Mouse (Mus musculus) heart, embryonic 16.5 days (tissue): ENCODE results near the gene Ppp2ca. TPM values are rescaled to one million over a fixed set of nuclear protein-coding genes. Genes with fewer than 3 reads are reported as not detected.

ENCODE experiments used
- ATAC-seq: fragments of 200-750 bp; cut with Nextera tagmentation; replicated peaks from 2 replicates; pipeline ENCODE4 v1.8.0; 2017; ENCODE audit warnings: moderate number of reproducible peaks; ENCODE audit not compliant: insufficient read depth, low FRiP score; ENCODE audit errors: extremely low read depth
- H3K27ac ChIP-seq: fragments of 300-500 bp; sonication (generic); 2 replicates; pipeline ENCODE4 v1.5.1; 2014; ENCODE audit warnings: mild to moderate bottlenecking, low read length, control low read depth, moderate library complexity
- H3K27me3 ChIP-seq: fragments of 300-500 bp; sonication (generic); 2 replicates; pipeline ENCODE4 v1.6.1; 2014; ENCODE audit warnings: low read length, mixed read lengths; ENCODE audit not compliant: control insufficient read depth, insufficient read depth
- H3K36me3 ChIP-seq: fragments of 300-500 bp; sonication (generic); 2 replicates; pipeline ENCODE4 v1.6.1; 2014; ENCODE audit not compliant: control insufficient read depth, insufficient read depth
- H3K4me1 ChIP-seq: fragments of 300-500 bp; sonication (generic); 2 replicates; pipeline ENCODE4 v1.6.1; 2014; ENCODE audit warnings: low read length, mixed read lengths; ENCODE audit not compliant: control insufficient read depth, insufficient read depth
- H3K4me2 ChIP-seq: fragments of 300-500 bp; sonication (generic); 2 replicates; pipeline ENCODE4 v1.6.1; 2014; ENCODE audit warnings: low read depth, mild to moderate bottlenecking, control low read depth, low read length
- H3K4me3 ChIP-seq: fragments of 300-500 bp; sonication (generic); 2 replicates; pipeline ENCODE4 v1.5.1; 2014; ENCODE audit warnings: mild to moderate bottlenecking, control low read depth, low read length
- H3K9ac ChIP-seq: fragments of 300-500 bp; sonication (generic); 2 replicates; pipeline ENCODE4 v1.6.1; 2014; ENCODE audit warnings: low read length, control low read depth
- H3K9me3 ChIP-seq: fragments of 300-500 bp; sonication (generic); replicated peaks from 2 replicates; pipeline ENCODE4 v1.6.1; 2016; ENCODE audit warnings: low read length; ENCODE audit not compliant: control insufficient read depth
- WGBS: fragments of 180-500 bp; shearing (Covaris S2); extraction: QIAGEN DNeasy Blood & Tissue Kit; methylation state at CpG from one replicate; pipeline ENCODE4 v1.1.7; 2014; 5-methylcytosine and 5-hydroxymethylcytosine counted together
- polyA plus RNA-seq: library from polyadenylated mRNA; unstranded; fragments of >200 nt; fragmentation: Nextera tagmentation; extraction: Ambion mirVana; gene quantifications from 2 replicates; pipeline ENCODE4 v1.2.1, GENCODE M21; 2015

The Ppp2ca gene
- polyA plus RNA-seq, 1 experiment from 2014 or later: 71.3 TPM

DNA sequence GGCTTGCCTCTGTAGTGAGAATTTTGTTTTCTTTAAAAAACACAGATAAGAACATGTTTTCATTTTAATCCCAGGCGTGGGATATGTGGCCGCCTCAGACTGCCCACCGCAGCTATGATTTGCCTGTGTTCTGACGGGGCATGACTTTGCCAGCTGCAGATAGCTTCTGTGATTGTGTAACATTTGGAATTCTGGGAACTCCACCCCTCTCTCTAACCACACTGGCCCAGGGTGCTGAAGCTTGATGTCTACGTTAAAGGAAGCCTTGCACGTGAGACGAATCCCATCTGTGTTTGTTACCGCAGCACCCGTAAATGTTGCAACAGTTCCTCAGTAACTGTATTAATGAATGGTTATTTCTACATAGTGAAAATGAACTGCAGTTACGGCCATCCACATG lies 26.7 kb upstream of the Ppp2ca start:
- Histone ChIP-seq H3K4me2 (no peak overlapping the region), H3K4me1 (no peaks in the 10 kb centered on the region), H3K27ac (no peak overlapping the region), H3K4me3 (no peak overlapping the region), H3K9me3 (no peaks in the 10 kb centered on the region), H3K36me3 (no peaks in the 10 kb centered on the region), H3K9ac (no peak overlapping the region), H3K27me3 (no peaks in the 10 kb centered on the region)
- no peak for ATAC-seq
- 62% methylated on average over 10 of the region's 10 CpGs for WGBS

GRCm38 (mm10) chr11:52073528-52074170 lies 24.8 kb upstream of the Ppp2ca start:
- H3K27ac ChIP-seq: no peak overlapping the region
- no peaks in the 10 kb centered on the region for H3K36me3 ChIP-seq
- H3K4me2 ChIP-seq: no peak overlapping the region
- 75% methylated on average over 8 of the region's 8 CpGs for WGBS
- H3K9me3 ChIP-seq: no peaks in the 10 kb centered on the region
- H3K27me3 ChIP-seq: no peaks in the 10 kb centered on the region
- no peak overlapping the region for H3K4me3 ChIP-seq
- no peak overlapping the region for H3K9ac ChIP-seq
- no peak for ATAC-seq
- H3K4me1 ChIP-seq: peaks cover 5% of the 10 kb centered on the region

DNA sequence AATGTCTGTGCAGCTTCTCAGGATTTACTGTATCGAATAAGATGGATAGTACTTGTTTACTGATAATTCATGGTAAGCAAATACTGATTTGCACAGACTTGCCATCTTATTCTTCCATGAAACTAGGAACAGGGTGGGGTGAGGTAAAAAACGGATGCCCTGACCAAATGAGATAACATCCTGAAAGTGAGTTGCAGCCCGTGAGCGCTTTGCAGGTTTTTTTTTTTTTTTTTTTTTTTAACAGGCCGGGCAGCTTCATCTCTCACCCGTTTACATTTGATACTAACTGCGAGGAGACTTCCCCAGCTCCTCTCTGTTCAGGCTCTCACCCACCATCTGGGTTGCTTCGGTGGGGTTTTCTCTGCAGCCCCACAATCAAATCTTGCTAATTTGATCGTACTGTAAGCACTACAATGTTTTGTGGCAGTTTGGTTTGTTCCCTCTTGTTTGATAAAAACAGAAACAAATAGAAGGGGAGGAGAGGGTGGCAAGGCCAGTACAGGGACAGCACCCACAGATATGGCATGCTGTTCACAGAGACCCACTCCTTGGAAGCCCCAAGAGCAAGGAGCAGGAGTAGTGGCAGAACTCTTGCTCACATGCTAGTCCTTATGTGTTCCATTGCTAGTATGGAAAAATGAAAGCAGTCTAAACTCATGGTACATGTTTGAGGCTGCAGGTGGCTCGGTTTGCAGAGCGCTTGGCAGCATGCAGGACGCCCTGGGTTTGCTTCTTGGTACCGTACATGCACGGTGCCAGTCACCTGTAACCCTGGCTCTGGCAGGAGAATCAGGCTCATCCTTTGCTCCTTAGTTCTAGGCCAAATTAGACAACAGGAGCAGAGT lies 23.6 kb upstream of the Ppp2ca start:
- H3K9me3 ChIP-seq: no peaks in the 10 kb centered on the region
- no peak overlapping the region for H3K4me2 ChIP-seq
- H3K9ac ChIP-seq: no peak overlapping the region
- no peak overlapping the region for H3K4me3 ChIP-seq
- peak overlapping the region; percentile 22; the same call in 1 of the 2 replicates for H3K27ac ChIP-seq
- H3K36me3 ChIP-seq: no peaks in the 10 kb centered on the region
- WGBS: 51% methylated on average over 14 of the region's 14 CpGs
- H3K27me3 ChIP-seq: no peaks in the 10 kb centered on the region
- no peak for ATAC-seq
- H3K4me1 ChIP-seq: peaks cover 5% of the 10 kb centered on the region

GRCm38 (mm10) chr11:52075794-52076633 lies 22.5 kb upstream of the Ppp2ca start:
- Histone ChIP-seq H3K27me3 (no peaks in the 10 kb centered on the region), H3K4me3 (no peak overlapping the region), H3K36me3 (no peaks in the 10 kb centered on the region), H3K4me1 (peaks cover 9% of the 10 kb centered on the region), H3K27ac (peak overlapping the region; percentile 32; the same call in 1 of the 2 replicates), H3K9me3 (no peaks in the 10 kb centered on the region), H3K4me2 (no peak overlapping the region), H3K9ac (no peak overlapping the region)
- WGBS: 66% methylated on average over 19 of the region's 19 CpGs
- 0 out of 2 replicates have a peak, but pooled peaks have one; percentile 25 for ATAC-seq

DNA sequence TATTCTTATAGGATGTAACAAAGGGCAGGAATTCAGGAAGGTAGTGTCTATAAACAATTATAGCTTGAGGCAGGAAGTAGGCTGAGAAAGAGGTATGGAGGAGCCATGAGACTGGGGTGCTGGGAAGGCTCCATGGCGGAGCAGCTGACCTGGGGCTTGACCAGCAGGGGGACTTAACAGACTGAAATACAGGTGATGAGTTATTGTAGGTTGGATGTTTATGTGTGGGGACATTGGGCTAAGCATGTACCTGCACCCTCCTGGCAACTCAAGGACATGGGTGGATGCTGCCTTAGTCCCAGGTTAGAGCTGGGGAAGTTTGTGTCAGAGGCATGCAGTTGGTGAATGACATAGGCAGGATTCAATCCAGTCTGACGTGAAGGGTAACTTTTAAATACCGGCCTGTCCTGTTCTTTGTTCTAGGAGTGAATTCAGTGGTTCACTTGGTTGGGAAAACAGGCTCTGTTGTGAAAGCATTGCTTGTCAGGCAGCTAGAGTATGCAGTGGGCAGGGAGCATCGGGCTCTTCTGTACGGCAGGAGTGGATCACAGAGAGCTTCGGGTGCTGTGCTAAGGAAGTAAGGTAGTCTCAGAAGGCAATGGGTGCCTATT lies 21.6 kb upstream of the Ppp2ca start:
- Histone ChIP-seq H3K9ac (no peak overlapping the region), H3K4me1 (peaks cover 9% of the 10 kb centered on the region), H3K27me3 (no peaks in the 10 kb centered on the region), H3K4me3 (no peak overlapping the region), H3K27ac (0 out of 2 replicates have a peak overlapping the region, but pooled peaks have one; percentile 16), H3K4me2 (no peak overlapping the region), H3K9me3 (no peaks in the 10 kb centered on the region), H3K36me3 (no peaks in the 10 kb centered on the region)
- WGBS: 78% methylated on average over 6 of the region's 6 CpGs
- no peak for ATAC-seq

GRCm38 (mm10) chr11:52077939-52078338 lies 20.5 kb upstream of the Ppp2ca start:
- peak; percentile 70; the same call in 1 of the 2 replicates for ATAC-seq
- Histone ChIP-seq H3K4me3 (no peak overlapping the region), H3K9me3 (no peaks in the 10 kb centered on the region), H3K4me2 (no peak overlapping the region), H3K27me3 (no peaks in the 10 kb centered on the region), H3K9ac (no peak overlapping the region), H3K4me1 (peaks cover 9% of the 10 kb centered on the region), H3K36me3 (no peaks in the 10 kb centered on the region), H3K27ac (peak overlapping the region; percentile 15)
- WGBS: 28% methylated on average over 4 of the region's 4 CpGs

DNA sequence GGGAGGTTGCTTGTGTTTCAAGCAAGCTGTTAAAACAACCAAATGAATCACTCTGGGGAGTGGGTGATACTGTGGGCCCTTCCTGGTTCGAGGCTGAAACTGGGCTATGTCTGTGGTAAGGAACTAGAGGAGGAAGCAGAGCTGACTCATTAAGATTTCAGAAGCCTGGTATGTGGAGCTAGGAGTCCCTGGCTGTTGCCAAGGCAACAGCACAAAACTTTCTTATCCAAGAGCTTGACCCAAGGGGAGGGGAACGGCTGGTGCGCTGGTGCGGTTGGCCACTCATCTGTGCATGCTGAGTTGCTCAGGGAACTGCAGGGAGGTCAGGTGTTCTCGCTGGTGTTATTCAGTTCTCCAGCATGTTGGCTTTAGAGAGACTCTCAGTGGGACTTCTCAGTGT lies 18.5 kb upstream of the Ppp2ca start:
- Histone ChIP-seq H3K27ac (no peak overlapping the region), H3K36me3 (no peaks in the 10 kb centered on the region), H3K4me2 (no peak overlapping the region), H3K9me3 (no peaks in the 10 kb centered on the region), H3K4me1 (peaks cover 9% of the 10 kb centered on the region), H3K27me3 (no peaks in the 10 kb centered on the region), H3K9ac (no peak overlapping the region), H3K4me3 (no peak overlapping the region)
- WGBS: 34% methylated on average over 5 of the region's 5 CpGs
- no peak for ATAC-seq

DNA sequence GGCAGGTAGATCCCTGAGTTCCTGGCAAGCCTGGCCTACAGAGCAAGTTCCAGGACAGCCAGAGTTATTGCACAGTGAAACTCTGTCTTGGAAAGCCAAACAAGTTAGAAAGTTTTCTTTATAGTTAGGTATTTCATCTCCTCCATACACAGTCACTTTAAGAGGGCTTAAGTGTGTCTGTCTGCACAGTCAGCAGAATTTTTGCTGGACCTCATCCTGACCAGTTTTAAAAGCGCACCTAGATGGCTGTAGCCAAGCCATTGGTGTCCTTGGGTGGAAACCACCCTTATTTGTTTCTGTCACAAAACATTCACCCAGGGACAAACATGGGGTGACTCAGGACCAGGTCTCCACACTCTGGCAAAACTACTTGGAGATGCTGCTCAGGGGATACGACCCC lies 17.8 kb upstream of the Ppp2ca start:
- no peaks in the 10 kb centered on the region for H3K36me3 ChIP-seq
- no peak for ATAC-seq
- H3K9me3 ChIP-seq: no peaks in the 10 kb centered on the region
- no peak overlapping the region for H3K27ac ChIP-seq
- WGBS: 92% methylated on average over 2 of the region's 2 CpGs
- peaks cover 9% of the 10 kb centered on the region for H3K4me1 ChIP-seq
- H3K4me3 ChIP-seq: no peak overlapping the region
- no peaks in the 10 kb centered on the region for H3K27me3 ChIP-seq
- no peak overlapping the region for H3K9ac ChIP-seq
- no peak overlapping the region for H3K4me2 ChIP-seq
